Mouse (Mus musculus) liver (tissue): ENCODE results near the gene Ifit3.
"Not testable (repeated sequence)": the region's sequence is repeated elsewhere in the genome, so short reads cannot be mapped to it uniquely, and the experiment has no call there.

ENCODE experiments used
- DNase-seq: peaks from one replicate; pipeline ENCODE4 v3.0.0-alpha.2; 2020; ENCODE audit warnings: mixed read lengths

The Ifit3 gene

GRCm38 (mm10) chr19:34588959-34589358 is 5.6 kb downstream of the Ifit3 start:
- no peak for DNase-seq

DNA sequence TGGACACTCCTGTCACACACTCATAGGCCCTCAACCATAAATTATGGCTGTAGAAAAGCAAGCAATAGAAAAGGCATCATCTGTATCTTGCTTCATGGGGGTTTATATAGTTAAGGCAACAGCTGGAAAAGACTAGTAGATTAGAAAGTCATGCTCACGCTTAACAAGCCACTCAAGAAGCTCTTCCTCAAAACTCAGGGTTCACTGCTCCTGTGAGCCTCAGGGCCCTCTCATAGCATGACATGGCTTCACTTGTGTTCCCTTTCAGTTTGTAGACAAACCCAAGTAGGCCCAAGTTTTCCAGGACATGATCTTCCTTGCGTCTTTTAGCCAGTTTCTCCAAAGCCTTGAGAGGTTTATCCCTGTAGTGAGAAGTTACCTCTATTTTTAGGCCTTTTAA is 10.1 kb downstream of the Ifit3 start:
- no peak for DNase-seq

- DNase-seq, result not testable (repeated sequence)
Observed at GRCm38 (mm10) chr19:34594523-34594922, 11.2 kb downstream of the Ifit3 start.

GRCm38 (mm10) chr19:34596811-34597210 is 13.5 kb downstream of the Ifit3 start:
- no peak for DNase-seq

- no peak for DNase-seq
Observed at GRCm38 (mm10) chr19:34598341-34598740, 15.0 kb downstream of the Ifit3 start.

- DNase-seq, result not testable (repeated sequence)
Observed at GRCm38 (mm10) chr19:34599250-34599649, 15.9 kb downstream of the Ifit3 start.

- DNase-seq, result not testable (repeated sequence)
Observed at GRCm38 (mm10) chr19:34601888-34602287, 18.6 kb downstream of the Ifit3 start, which contains the start of gene Ifit1bl1. Gene Ifit1bl1 (minus strand): TSS chr19:34601956.

- DNase-seq, result no peak
Observed at GRCm38 (mm10) chr19:34605472-34605871, 22.1 kb downstream of the Ifit3 start.

DNA sequence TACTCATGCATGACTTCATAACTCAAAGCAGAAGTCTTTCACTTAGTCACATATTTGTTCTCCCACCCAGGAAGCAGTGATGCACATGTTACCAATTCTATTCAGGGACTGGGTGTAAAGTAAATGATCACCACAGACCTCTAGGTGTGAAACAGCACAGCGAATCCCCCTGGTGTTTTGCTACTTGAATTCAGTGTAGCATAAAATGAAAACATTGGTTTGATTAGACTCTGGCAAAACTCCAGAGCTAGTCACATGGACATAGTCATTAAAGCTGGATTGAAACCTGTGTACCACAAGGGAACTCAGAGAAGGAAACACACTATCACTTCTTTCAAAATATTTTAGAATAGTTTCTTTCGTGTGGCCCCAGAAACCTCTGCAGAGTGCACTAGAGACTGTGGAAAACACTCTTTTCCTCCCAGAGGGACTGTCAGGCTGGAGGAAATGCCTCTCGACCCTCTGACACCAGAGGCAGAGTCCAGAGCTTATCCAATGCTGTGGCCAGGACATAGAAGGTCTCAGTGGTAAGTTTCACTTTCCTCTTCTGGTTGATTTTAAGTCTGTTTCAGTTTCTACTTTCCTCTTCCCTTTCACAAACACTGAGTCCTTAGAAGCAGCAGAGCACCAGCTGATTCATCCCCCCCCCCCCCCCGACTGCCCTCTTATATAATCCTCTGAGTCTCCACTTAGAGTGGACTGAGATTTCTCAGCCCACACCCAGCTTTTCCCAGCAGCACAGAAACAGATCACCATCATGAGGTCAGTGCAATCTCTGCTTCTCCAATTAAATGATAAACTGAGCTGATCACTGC is 24.1 kb downstream of the Ifit3 start, which contains the start of gene Ifit3b:
Ifit3b (plus strand) TSS at position 734 of the 815 bp plus-strand sequence.
- DNase-seq, result not testable (repeated sequence)

DNA sequence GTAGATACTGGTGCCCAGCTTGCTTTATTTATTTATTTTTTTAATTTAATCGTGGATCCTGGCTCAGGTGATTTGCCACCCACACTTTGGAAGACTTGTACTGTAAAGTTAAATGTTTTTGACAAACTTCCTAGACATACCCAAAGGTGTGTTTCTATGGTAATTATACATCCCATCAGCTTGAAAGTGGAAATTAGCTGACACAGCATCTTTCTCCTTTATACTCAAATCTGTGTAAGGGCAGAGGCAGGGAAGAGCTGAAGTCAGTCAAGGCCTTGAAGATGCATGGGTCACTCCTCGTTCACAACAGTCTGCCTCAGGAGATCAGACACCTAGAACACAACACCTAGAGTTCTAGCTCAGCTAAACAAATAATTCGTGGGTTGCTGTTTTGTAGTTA is 26.8 kb downstream of the Ifit3 start:
- not testable (repeated sequence) for DNase-seq

DNA sequence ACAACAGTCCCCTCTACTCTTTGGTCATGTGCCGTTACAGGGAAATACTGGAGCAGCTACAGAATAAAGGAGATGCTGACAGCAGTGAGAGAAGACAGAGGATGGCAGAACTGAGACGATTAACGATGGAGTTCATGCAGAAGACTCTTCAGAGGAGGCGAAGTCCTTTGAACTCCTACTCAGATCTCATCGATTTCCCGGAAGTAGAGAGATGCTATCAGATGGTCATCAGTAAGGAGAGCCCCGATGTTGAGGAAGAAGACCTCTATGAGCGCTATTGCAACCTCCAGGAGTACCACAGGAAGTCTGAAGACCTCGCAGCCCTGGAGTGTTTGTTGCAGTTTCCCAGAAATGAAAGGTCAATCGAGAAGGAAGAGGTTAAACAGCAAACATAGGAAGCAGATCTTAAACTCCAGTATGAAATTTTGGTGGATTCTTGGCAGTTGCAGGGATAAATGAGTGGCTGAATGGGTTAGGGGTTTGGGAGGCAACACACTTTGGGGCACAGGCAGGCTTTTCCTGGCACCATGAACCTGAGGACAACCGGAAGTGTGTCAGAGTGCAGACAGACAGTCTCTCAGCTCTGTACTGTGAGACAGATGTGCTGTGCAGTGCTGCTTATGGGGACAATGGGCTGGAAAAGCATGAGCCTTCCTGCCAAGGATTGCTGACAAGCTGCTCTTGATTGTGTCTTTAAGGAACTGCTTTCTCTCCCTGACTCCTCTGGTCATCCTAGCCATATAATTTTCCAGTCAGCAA is 29.1 kb downstream of the Ifit3 start:
- DNase-seq, result not testable (repeated sequence)

- no peak for DNase-seq
Observed at GRCm38 (mm10) chr19:34620871-34621270, 37.5 kb downstream of the Ifit3 start.

DNA sequence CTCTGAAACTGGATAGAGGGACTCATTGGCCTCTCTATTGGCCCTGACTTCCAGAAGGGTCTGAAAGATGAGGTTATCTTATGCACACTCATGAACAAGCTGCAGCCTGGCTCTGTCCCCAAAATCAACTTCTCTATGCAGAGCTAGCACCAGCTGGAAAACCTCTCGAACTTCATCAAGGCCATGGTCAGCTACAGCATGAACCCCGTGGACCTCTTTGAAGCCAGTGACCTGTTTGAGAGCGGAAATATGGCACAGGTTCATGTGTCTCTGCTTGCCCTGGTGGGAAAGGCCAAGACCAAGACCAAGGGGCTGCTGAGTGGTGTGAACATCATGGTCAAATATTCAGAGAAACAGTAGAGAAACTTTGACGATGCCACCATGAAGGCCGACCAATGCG is 40.5 kb downstream of the Ifit3 start:
- DNase-seq, result no peak

DNA sequence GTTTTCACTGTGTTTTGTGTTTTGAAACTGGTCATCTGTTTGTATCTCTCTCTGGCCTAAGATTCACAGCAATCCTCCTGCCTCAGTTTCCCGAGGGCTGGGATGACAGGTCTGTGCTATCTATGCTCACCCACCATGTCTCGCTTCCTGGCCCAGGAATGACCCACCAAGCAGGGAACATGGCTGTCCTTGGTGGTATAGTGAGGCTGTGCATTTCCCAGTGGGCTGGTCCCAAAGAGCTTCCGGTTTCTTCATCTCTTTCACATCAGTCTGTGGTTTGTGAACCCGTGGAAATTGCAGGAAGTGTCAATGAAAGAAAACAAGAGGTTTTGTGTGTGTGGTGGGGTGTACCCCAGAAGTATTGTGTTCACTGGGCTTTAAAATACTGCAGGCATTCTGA is 41.3 kb downstream of the Ifit3 start:
- no peak for DNase-seq

DNA sequence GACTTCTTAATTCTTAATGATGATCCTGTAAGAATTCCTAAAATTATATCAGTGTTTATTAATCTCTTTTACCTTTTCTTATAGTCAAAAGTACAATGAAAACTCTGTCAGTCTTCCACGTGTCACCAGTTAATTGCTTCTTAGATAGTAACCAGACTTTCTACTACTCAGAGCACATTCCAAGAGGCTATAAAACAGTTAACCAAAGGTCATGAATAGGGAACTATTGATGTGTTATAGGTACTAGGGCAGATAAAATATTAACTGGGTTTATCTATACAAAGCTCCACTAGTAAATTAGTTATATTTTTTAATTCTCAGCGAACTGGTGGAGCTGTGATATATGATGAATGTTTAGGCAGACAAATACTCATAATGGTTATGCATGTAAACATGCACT is 44.2 kb downstream of the Ifit3 start:
- DNase-seq, result no peak

DNA sequence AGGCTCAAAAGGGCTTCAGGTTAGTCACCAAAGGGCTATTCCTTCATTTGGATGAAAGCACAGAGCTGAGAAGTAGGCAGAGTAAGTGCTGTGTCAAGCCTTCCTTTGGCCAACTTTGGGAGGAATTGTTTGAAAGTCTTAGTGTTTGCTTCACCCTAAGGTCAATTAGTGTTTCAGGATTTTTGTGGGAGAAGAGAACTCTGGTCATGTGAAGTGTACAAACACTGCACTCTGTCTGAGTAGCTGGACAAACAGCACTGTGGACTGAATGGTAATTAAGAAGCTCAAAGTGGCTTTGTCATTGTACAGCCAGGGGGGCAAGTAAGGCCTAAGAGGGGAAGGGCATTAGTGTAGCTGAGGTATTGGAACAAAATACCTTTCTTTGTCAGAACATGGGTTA is 48.2 kb downstream of the Ifit3 start:
- DNase-seq, result no peak

DNA sequence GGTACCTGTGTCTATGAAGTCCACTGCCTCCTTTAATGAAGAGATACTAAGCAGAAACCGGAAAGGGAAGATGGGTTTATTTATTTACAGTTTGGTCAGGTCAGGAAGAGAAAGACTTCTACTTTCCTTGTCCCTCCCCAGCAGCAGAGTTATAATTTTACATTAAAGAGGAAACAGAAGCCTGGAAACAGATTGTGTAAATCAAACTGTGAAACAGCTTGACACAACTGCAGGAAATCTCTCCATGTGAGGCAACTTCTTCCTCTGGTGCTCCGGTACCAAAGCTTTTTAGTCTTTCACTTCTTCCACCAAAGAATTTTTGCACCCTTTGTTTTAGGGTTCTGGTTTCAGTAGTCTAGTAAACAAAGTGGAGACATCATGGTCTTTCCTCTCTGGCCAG is 50.2 kb downstream of the Ifit3 start:
- DNase-seq, result no peak

DNA sequence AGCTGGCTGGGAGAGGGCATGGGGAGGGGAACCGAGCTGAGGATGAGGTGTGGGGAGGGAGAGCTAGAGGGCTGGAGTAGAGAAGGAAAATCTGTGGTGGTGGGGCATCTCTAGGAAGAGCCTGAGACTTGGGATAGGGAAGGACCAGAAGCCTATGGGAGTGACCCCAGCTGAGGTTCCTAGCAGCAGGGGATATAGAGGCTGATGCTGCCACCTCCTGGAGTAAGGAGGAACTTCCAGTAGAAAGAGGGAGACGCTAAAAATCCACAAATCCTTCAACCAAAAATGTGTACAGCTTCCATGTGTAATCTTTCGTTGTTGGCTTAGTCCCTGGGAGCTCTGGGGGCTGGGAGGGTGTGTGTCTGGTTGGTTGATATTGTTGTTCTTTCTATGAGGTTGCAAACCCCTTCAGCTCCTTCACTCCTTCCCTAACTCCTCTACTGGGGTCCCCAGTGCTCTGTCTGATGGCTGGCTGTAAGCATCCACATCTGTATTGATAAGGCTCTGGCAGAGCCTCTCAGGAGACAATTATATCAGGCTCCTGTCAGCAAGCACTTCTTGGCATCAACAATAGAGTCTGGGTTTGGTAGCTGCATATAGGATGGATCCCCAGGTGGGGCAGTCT is 53.7 kb downstream of the Ifit3 start:
- peak; percentile 40 for DNase-seq
